Mouse (Mus musculus): ENCODE measurements around the gene Nt5dc3.

GRCm38 (mm10) chr10:86796073-86796741, 17.4 kb downstream of the Nt5dc3 start:
- no peak for TF ChIP-seq CTCF (IDR thresholded peaks at IDR 0.05; ENCODE audit: control insufficient read depth, insufficient read depth, insufficient read length)
- no peak for TF ChIP-seq CEBPB (IDR thresholded peaks at IDR 0.05; ENCODE audit: low read depth)
- no peak for TF ChIP-seq USF1 (IDR thresholded peaks at IDR 0.05; ENCODE audit: low read depth)
- TF ChIP-seq MAX (IDR thresholded peaks at IDR 0.05) = no peak
